Mouse (Mus musculus): ENCODE data around the gene Ankrd55. TPM values are rescaled to one million over a fixed set of nuclear protein-coding genes. Genes with fewer than 3 reads are reported as not detected.

Ankrd55 gene
- polyA plus RNA-seq, 1 experiment from 2014 or later = 0.89 TPM

- Histone ChIP-seq H3K36me3 (no peaks in the 10 kb centered on the region), H3K27me3 (no peaks in the 10 kb centered on the region), H3K9ac (replicated peaks) (no peak overlapping the region), H3K9me3 (no peaks in the 10 kb centered on the region), H3K4me3 (replicated peaks) (no peak overlapping the region), H3K4me2 (no peak overlapping the region), H3K27ac (no peak overlapping the region), H3K4me1 (replicated peaks) (no peaks in the 10 kb centered on the region)
- WGBS = 20% methylated on average over 4 of the region's 4 CpGs
- ATAC-seq (ENCODE audit: insufficient number of reproducible peaks, insufficient read depth, low FRiP score, low TSS enrichment, low read depth) = no peak
Measured at GRCm38 (mm10) chr13:112264666-112265065, 23.6 kb upstream of the Ankrd55 start.

- peaks cover 6% of the 10 kb centered on the region; the same call in 1 of the 2 replicates for H3K4me1 ChIP-seq (replicated peaks)
- H3K27ac ChIP-seq = no peak overlapping the region
- no peak for ATAC-seq (ENCODE audit: insufficient number of reproducible peaks, insufficient read depth, low FRiP score, low TSS enrichment, low read depth)
- H3K4me2 ChIP-seq = no peak overlapping the region
- no peaks in the 10 kb centered on the region; the same call in 1 of the 2 replicates for H3K27me3 ChIP-seq
- 23% methylated on average over 5 of the region's 5 CpGs for WGBS
- no peaks in the 10 kb centered on the region for H3K36me3 ChIP-seq
- H3K9ac ChIP-seq (replicated peaks) = no peak overlapping the region
- H3K9me3 ChIP-seq = no peaks in the 10 kb centered on the region
- no peak overlapping the region for H3K4me3 ChIP-seq (replicated peaks)
Measured at GRCm38 (mm10) chr13:112271901-112272537, 16.2 kb upstream of the Ankrd55 start.

- Histone ChIP-seq H3K9me3 (no peaks in the 10 kb centered on the region), H3K27ac (no peak overlapping the region), H3K27me3 (no peaks in the 10 kb centered on the region; the same call in 1 of the 2 replicates), H3K9ac (replicated peaks) (no peak overlapping the region), H3K4me3 (replicated peaks) (no peak overlapping the region), H3K4me1 (replicated peaks) (peaks cover 6% of the 10 kb centered on the region; the same call in 1 of the 2 replicates), H3K36me3 (no peaks in the 10 kb centered on the region), H3K4me2 (no peak overlapping the region)
- WGBS = 85% methylated on average over 3 of the region's 3 CpGs
- no peak for ATAC-seq (ENCODE audit: insufficient number of reproducible peaks, insufficient read depth, low FRiP score, low TSS enrichment, low read depth)
Measured at GRCm38 (mm10) chr13:112274636-112275035, 13.6 kb upstream of the Ankrd55 start.

GRCm38 (mm10) chr13:112275951-112276350 is 12.3 kb upstream of the Ankrd55 start:
- ATAC-seq (ENCODE audit: insufficient number of reproducible peaks, insufficient read depth, low FRiP score, low TSS enrichment, low read depth) = no peak
- Histone ChIP-seq H3K9me3 (no peaks in the 10 kb centered on the region), H3K4me3 (replicated peaks) (no peak overlapping the region), H3K4me1 (replicated peaks) (peaks cover 6% of the 10 kb centered on the region; the same call in 1 of the 2 replicates), H3K4me2 (no peak overlapping the region), H3K27me3 (no peaks in the 10 kb centered on the region; the same call in 1 of the 2 replicates), H3K9ac (replicated peaks) (no peak overlapping the region), H3K36me3 (no peaks in the 10 kb centered on the region), H3K27ac (no peak overlapping the region)
- 82% methylated on average over 8 of the region's 8 CpGs for WGBS

- Histone ChIP-seq H3K4me1 (replicated peaks) (peaks cover 6% of the 10 kb centered on the region; the same call in 1 of the 2 replicates), H3K9ac (replicated peaks) (no peak overlapping the region), H3K9me3 (no peaks in the 10 kb centered on the region), H3K27me3 (no peaks in the 10 kb centered on the region), H3K4me3 (replicated peaks) (no peak overlapping the region), H3K36me3 (no peaks in the 10 kb centered on the region), H3K4me2 (no peak overlapping the region), H3K27ac (no peak overlapping the region)
- WGBS = 59% methylated on average over 5 of the region's 5 CpGs
- no peak for ATAC-seq (ENCODE audit: insufficient number of reproducible peaks, insufficient read depth, low FRiP score, low TSS enrichment, low read depth)
Measured at GRCm38 (mm10) chr13:112277544-112277943, 10.7 kb upstream of the Ankrd55 start.

- Histone ChIP-seq H3K4me3 (replicated peaks) (no peak overlapping the region), H3K27ac (no peak overlapping the region), H3K4me2 (no peak overlapping the region), H3K9me3 (no peaks in the 10 kb centered on the region), H3K36me3 (no peaks in the 10 kb centered on the region), H3K9ac (replicated peaks) (no peak overlapping the region), H3K4me1 (replicated peaks) (peaks cover 6% of the 10 kb centered on the region; the same call in 1 of the 2 replicates), H3K27me3 (no peaks in the 10 kb centered on the region)
- 44% methylated on average over 7 of the region's 7 CpGs for WGBS
- ATAC-seq (ENCODE audit: insufficient number of reproducible peaks, insufficient read depth, low FRiP score, low TSS enrichment, low read depth) = no peak
Measured at GRCm38 (mm10) chr13:112278251-112278650, 10.0 kb upstream of the Ankrd55 start.

- no peak overlapping the region for H3K4me2 ChIP-seq
- no peak overlapping the region for H3K9ac ChIP-seq (replicated peaks)
- no peaks in the 10 kb centered on the region for H3K9me3 ChIP-seq
- H3K4me3 ChIP-seq (replicated peaks) = no peak overlapping the region
- WGBS = 89% methylated on average over 1 of the region's 1 CpGs
- H3K27ac ChIP-seq = no peak overlapping the region
- peaks cover 3% of the 10 kb centered on the region; the same call in 1 of the 2 replicates for H3K27me3 ChIP-seq
- H3K36me3 ChIP-seq = no peaks in the 10 kb centered on the region
- H3K4me1 ChIP-seq (replicated peaks) = peaks cover 21% of the 10 kb centered on the region
- no peak for ATAC-seq (ENCODE audit: insufficient number of reproducible peaks, insufficient read depth, low FRiP score, low TSS enrichment, low read depth)
Measured at GRCm38 (mm10) chr13:112287135-112287534, 1.1 kb upstream of the Ankrd55 start.

GRCm38 (mm10) chr13:112287571-112288224 is 553 bp upstream of the Ankrd55 start:
- H3K4me3 ChIP-seq (replicated peaks) = no peak overlapping the region; the same call in 1 of the 2 replicates
- H3K4me2 ChIP-seq = peak overlapping the region; percentile 62
- H3K9ac ChIP-seq (replicated peaks) = no peak overlapping the region
- H3K9me3 ChIP-seq = no peaks in the 10 kb centered on the region
- peaks cover 21% of the 10 kb centered on the region for H3K4me1 ChIP-seq (replicated peaks)
- peak overlapping the region; percentile 31; the same call in 1 of the 2 replicates for H3K27ac ChIP-seq
- H3K27me3 ChIP-seq = peaks cover 3% of the 10 kb centered on the region; the same call in 1 of the 2 replicates
- H3K36me3 ChIP-seq = no peaks in the 10 kb centered on the region
- WGBS = 65% methylated on average over 6 of the region's 6 CpGs
- ATAC-seq (ENCODE audit: insufficient number of reproducible peaks, insufficient read depth, low FRiP score, low TSS enrichment, low read depth) = peak; percentile 42; the same call in 1 of the 2 replicates

- Histone ChIP-seq H3K9me3 (no peaks in the 10 kb centered on the region), H3K36me3 (no peaks in the 10 kb centered on the region), H3K27me3 (peaks cover 3% of the 10 kb centered on the region; the same call in 1 of the 2 replicates), H3K9ac (replicated peaks) (no peak overlapping the region), H3K4me2 (peak overlapping the region; percentile 62), H3K4me1 (replicated peaks) (peaks cover 21% of the 10 kb centered on the region), H3K27ac (no peak overlapping the region), H3K4me3 (replicated peaks) (no peak overlapping the region)
- no peak for ATAC-seq (ENCODE audit: insufficient number of reproducible peaks, insufficient read depth, low FRiP score, low TSS enrichment, low read depth)
- WGBS = 62% methylated on average over 9 of the region's 9 CpGs
Measured at GRCm38 (mm10) chr13:112289338-112289737, 1.1 kb downstream of the Ankrd55 start.

- Histone ChIP-seq H3K27me3 (peaks cover 3% of the 10 kb centered on the region; the same call in 1 of the 2 replicates), H3K4me2 (no peak overlapping the region), H3K36me3 (no peaks in the 10 kb centered on the region), H3K4me1 (replicated peaks) (peaks cover 21% of the 10 kb centered on the region), H3K27ac (no peak overlapping the region), H3K9me3 (no peaks in the 10 kb centered on the region), H3K4me3 (replicated peaks) (no peak overlapping the region), H3K9ac (replicated peaks) (no peak overlapping the region)
- no peak for ATAC-seq (ENCODE audit: insufficient number of reproducible peaks, insufficient read depth, low FRiP score, low TSS enrichment, low read depth)
- 67% methylated on average over 4 of the region's 4 CpGs for WGBS
Measured at GRCm38 (mm10) chr13:112289981-112290380, 1.7 kb downstream of the Ankrd55 start.

- Histone ChIP-seq H3K9me3 (no peaks in the 10 kb centered on the region), H3K4me2 (no peak overlapping the region), H3K27ac (no peak overlapping the region), H3K27me3 (peaks cover 3% of the 10 kb centered on the region; the same call in 1 of the 2 replicates), H3K36me3 (no peaks in the 10 kb centered on the region), H3K4me1 (replicated peaks) (peaks cover 21% of the 10 kb centered on the region), H3K4me3 (replicated peaks) (no peak overlapping the region), H3K9ac (replicated peaks) (no peak overlapping the region)
- WGBS = 73% methylated on average over 4 of the region's 4 CpGs
- no peak for ATAC-seq (ENCODE audit: insufficient number of reproducible peaks, insufficient read depth, low FRiP score, low TSS enrichment, low read depth)
Measured at GRCm38 (mm10) chr13:112292489-112292888, 4.2 kb downstream of the Ankrd55 start.

Measured in limb, embryonic 12.5 days (tissue).